Mouse (Mus musculus): Measurements from ENCODE around the gene Atp2a3. TPM values are rescaled to one million over a fixed set of nuclear protein-coding genes. Genes with fewer than 3 reads are reported as not detected.

The Atp2a3 gene
- polyA plus RNA-seq, 1 experiment = 4.4 TPM

- H3K4me3 ChIP-seq (ENCODE audit: insufficient read depth, low read length) = no peak overlapping the region
- TF ChIP-seq CTCF (IDR thresholded peaks at IDR 0.05; ENCODE audit: extremely low read depth, insufficient read depth, low read length) = no peak
- no peak for TF ChIP-seq POLR2A (IDR thresholded peaks at IDR 0.05; ENCODE audit: extremely low read depth, insufficient read depth, low read length)
- no peaks in the 10 kb centered on the region for H3K4me1 ChIP-seq (ENCODE audit: control insufficient read depth, insufficient read depth, low read length)
- H3K27ac ChIP-seq (ENCODE audit: insufficient read depth, low read length) = no peak overlapping the region
Measured at GRCm38 (mm10) chr11:72974995-72975503, 14.1 kb downstream of the Atp2a3 start.

GRCm38 (mm10) chr11:72982516-72982915 lies 21.5 kb downstream of the Atp2a3 start:
- H3K27ac ChIP-seq (ENCODE audit: insufficient read depth, low read length) = no peak overlapping the region
- no peaks in the 10 kb centered on the region for H3K4me1 ChIP-seq (ENCODE audit: control insufficient read depth, insufficient read depth, low read length)
- TF ChIP-seq CTCF (IDR thresholded peaks at IDR 0.05; ENCODE audit: extremely low read depth, insufficient read depth, low read length) (no peak), POLR2A (IDR thresholded peaks at IDR 0.05; ENCODE audit: extremely low read depth, insufficient read depth, low read length) (no peak)
- no peak overlapping the region for H3K4me3 ChIP-seq (ENCODE audit: insufficient read depth, low read length)

DNA sequence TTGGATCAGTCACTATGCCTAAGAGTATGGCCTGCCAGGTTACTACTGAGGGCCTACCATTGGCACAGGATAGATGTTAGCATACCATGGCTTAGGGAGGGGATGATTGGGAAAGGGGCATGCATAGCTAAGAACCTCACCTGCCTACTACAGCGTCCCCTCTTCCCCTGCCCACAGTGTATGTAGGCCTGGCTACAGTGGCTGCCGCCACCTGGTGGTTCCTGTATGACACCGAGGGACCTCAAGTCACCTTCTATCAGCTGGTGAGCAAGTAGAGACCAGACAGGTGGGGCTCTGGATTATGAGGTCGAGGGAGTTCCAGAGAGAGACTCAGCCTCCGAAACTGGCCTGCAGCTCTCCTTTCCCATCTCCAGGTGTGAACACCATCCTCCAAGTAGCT lies 22.3 kb downstream of the Atp2a3 start:
- Histone ChIP-seq H3K27ac (ENCODE audit: insufficient read depth, low read length) (no peak overlapping the region), H3K4me1 (ENCODE audit: control insufficient read depth, insufficient read depth, low read length) (no peaks in the 10 kb centered on the region), H3K4me3 (ENCODE audit: insufficient read depth, low read length) (no peak overlapping the region)
- no peak for TF ChIP-seq POLR2A (IDR thresholded peaks at IDR 0.05; ENCODE audit: extremely low read depth, insufficient read depth, low read length)
- no peak for TF ChIP-seq CTCF (IDR thresholded peaks at IDR 0.05; ENCODE audit: extremely low read depth, insufficient read depth, low read length)

DNA sequence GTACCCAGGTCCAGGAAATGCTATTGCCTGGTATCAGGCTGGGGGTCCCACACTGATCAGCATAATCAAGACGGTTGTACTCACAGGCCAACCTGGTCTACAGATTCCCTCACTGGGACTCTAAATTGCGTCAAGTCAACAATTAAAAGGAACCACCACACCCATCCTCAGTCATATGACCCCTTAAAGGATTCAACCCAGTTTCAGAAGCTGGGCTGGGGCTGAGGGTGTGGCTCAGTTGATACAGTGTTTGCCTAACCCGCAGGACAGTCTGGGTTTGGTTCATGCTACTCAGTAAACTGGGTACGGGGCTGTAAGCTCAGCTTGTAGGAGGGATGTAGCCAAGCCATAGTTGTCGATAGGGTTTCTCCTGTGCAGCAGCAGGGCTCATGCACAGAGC lies 25.8 kb downstream of the Atp2a3 start:
- no peaks in the 10 kb centered on the region for H3K4me1 ChIP-seq (ENCODE audit: control insufficient read depth, insufficient read depth, low read length)
- no peak overlapping the region for H3K4me3 ChIP-seq (ENCODE audit: insufficient read depth, low read length)
- TF ChIP-seq POLR2A (IDR thresholded peaks at IDR 0.05; ENCODE audit: extremely low read depth, insufficient read depth, low read length) (no peak), CTCF (IDR thresholded peaks at IDR 0.05; ENCODE audit: extremely low read depth, insufficient read depth, low read length) (no peak)
- no peak overlapping the region for H3K27ac ChIP-seq (ENCODE audit: insufficient read depth, low read length)

- H3K27ac ChIP-seq (ENCODE audit: insufficient read depth, low read length) = no peak overlapping the region
- no peak overlapping the region for H3K4me3 ChIP-seq (ENCODE audit: insufficient read depth, low read length)
- TF ChIP-seq POLR2A (IDR thresholded peaks at IDR 0.05; ENCODE audit: extremely low read depth, insufficient read depth, low read length) (no peak), CTCF (IDR thresholded peaks at IDR 0.05; ENCODE audit: extremely low read depth, insufficient read depth, low read length) (no peak)
- no peaks in the 10 kb centered on the region for H3K4me1 ChIP-seq (ENCODE audit: control insufficient read depth, insufficient read depth, low read length)
Measured at GRCm38 (mm10) chr11:72987234-72987633, 26.3 kb downstream of the Atp2a3 start.

DNA sequence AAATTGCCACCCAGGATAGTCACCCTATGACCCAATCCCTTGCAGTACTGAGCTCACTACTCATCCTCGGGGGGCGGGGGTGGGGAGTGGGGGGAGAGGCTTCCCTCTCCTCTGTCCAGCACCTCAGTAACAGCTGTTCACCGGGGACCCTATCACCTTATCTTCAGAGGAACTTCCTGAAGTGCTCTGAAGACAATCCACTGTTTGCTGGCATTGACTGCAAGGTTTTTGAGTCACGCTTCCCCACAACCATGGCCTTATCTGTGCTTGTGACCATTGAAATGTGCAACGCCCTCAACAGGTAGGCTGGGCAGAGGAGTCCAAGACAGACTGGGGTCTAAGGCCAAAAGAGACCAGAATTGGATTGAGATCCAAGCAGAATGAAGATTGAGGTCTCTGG lies 26.8 kb downstream of the Atp2a3 start:
- Histone ChIP-seq H3K4me1 (ENCODE audit: control insufficient read depth, insufficient read depth, low read length) (no peaks in the 10 kb centered on the region), H3K4me3 (ENCODE audit: insufficient read depth, low read length) (no peak overlapping the region), H3K27ac (ENCODE audit: insufficient read depth, low read length) (no peak overlapping the region)
- TF ChIP-seq CTCF (IDR thresholded peaks at IDR 0.05; ENCODE audit: extremely low read depth, insufficient read depth, low read length) (no peak), POLR2A (IDR thresholded peaks at IDR 0.05; ENCODE audit: extremely low read depth, insufficient read depth, low read length) (no peak)

- Histone ChIP-seq H3K27ac (ENCODE audit: insufficient read depth, low read length) (no peak overlapping the region), H3K4me1 (ENCODE audit: control insufficient read depth, insufficient read depth, low read length) (no peaks in the 10 kb centered on the region), H3K4me3 (ENCODE audit: insufficient read depth, low read length) (no peak overlapping the region)
- no peak for TF ChIP-seq CTCF (IDR thresholded peaks at IDR 0.05; ENCODE audit: extremely low read depth, insufficient read depth, low read length)
- TF ChIP-seq POLR2A (IDR thresholded peaks at IDR 0.05; ENCODE audit: extremely low read depth, insufficient read depth, low read length) = no peak
Measured at GRCm38 (mm10) chr11:72989044-72989443, 28.1 kb downstream of the Atp2a3 start.

DNA sequence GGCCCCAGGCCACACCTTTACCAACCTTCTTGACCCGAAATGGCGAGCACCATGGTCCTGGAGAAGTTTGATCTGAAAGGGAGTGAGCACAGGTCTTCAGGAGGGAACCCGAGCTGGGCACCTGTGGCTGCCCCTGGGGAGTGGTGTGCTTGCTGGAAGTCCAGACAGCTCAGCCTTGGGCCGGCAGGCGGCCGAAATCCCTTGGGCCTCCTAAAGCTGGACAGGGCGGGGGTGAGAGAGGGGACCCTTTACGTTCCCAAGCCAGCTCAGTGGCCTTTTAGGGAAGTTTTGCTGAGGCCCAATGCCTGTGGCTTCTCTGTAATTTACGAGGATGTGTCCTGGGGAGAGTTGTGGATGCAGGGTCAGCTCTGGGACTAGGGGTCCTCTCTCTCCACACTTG lies 29.7 kb downstream of the Atp2a3 start:
- TF ChIP-seq CTCF (IDR thresholded peaks at IDR 0.05; ENCODE audit: extremely low read depth, insufficient read depth, low read length) (no peak), POLR2A (IDR thresholded peaks at IDR 0.05; ENCODE audit: extremely low read depth, insufficient read depth, low read length) (no peak)
- Histone ChIP-seq H3K27ac (ENCODE audit: insufficient read depth, low read length) (no peak overlapping the region), H3K4me1 (ENCODE audit: control insufficient read depth, insufficient read depth, low read length) (no peaks in the 10 kb centered on the region), H3K4me3 (ENCODE audit: insufficient read depth, low read length) (no peak overlapping the region)

DNA sequence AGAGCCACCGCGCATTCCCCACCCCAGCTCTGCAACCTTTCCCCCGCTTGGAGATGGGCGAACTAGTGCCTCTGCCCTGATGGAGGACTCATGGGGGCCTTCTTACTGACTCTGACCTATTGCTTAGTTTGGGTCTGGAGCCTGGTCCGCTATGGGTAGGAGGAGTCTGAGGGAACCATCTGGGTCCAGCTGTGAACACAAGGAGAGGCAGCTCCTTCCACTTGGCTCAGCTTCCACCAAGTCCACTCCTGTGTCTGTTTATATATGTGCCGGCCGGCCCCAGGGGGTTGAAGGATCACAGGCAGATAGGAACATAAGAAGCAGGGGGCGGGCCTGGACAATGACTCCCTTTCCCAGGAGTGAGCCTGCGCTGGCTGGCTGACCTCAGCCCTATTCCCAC lies 31.0 kb downstream of the Atp2a3 start:
- no peak overlapping the region for H3K27ac ChIP-seq (ENCODE audit: insufficient read depth, low read length)
- no peaks in the 10 kb centered on the region for H3K4me1 ChIP-seq (ENCODE audit: control insufficient read depth, insufficient read depth, low read length)
- no peak for TF ChIP-seq CTCF (IDR thresholded peaks at IDR 0.05; ENCODE audit: extremely low read depth, insufficient read depth, low read length)
- no peak overlapping the region for H3K4me3 ChIP-seq (ENCODE audit: insufficient read depth, low read length)

DNA sequence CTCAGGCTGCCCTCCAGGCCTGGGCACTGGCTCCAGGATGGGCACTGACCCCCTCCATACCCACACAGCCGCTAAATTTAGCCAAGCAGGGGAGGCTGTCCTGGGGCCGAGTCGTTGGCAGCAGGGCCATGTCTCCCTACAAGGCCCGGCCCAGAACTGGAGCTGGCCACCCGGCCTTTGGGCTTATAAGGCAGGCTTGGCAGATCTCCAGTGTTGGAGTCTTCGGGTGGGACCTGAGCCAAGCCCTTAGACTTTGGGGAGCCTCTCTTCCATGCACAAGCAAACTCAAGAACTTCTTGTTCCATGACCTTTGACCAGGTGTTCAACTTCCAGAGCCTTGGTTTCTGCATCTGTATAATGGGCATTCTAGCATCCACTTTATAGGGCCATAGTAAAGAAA lies 35.4 kb downstream of the Atp2a3 start:
- TF ChIP-seq CTCF (IDR thresholded peaks at IDR 0.05; ENCODE audit: extremely low read depth, insufficient read depth, low read length) (no peak), POLR2A (IDR thresholded peaks at IDR 0.05; ENCODE audit: extremely low read depth, insufficient read depth, low read length) (no peak)
- no peak overlapping the region for H3K4me3 ChIP-seq (ENCODE audit: insufficient read depth, low read length)
- no peaks in the 10 kb centered on the region for H3K4me1 ChIP-seq (ENCODE audit: control insufficient read depth, insufficient read depth, low read length)
- H3K27ac ChIP-seq (ENCODE audit: insufficient read depth, low read length) = no peak overlapping the region

DNA sequence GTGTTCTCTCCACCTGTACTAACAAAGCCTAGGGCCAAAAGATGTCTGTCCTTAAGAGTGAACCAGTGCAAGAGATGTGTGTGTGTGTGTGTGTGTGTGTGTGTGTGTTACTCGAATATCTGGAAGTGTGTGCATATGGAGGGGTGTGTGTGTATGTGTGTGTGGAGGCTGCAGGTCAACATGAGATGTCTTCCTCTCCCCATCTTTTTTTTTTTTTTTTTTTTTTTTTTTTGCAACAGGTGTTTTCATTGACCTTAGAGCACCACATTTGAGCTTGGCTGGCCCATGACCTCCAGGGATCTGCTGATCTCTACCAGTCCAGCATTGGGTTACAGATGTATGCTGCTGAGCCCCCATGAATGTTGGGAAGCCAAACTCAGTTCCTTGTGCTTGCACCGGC lies 35.8 kb downstream of the Atp2a3 start:
- Histone ChIP-seq H3K4me1 (ENCODE audit: control insufficient read depth, insufficient read depth, low read length) (no peaks in the 10 kb centered on the region), H3K27ac (ENCODE audit: insufficient read depth, low read length) (no peak overlapping the region), H3K4me3 (ENCODE audit: insufficient read depth, low read length) (no peak overlapping the region)
- TF ChIP-seq CTCF (IDR thresholded peaks at IDR 0.05; ENCODE audit: extremely low read depth, insufficient read depth, low read length) = no peak
- TF ChIP-seq POLR2A (IDR thresholded peaks at IDR 0.05; ENCODE audit: extremely low read depth, insufficient read depth, low read length) = no peak
